Mouse (Mus musculus) E14TG2a.4 (cell line): ENCODE data around the gene Gm10840.

ENCODE experiments used
- CTCF ChIP-seq: conservative IDR thresholded peaks from 2 replicates; pipeline ENCODE4 v1.5.1; 2014; ENCODE audit warnings: low read length
- POU5F1 ChIP-seq: IDR thresholded peaks from 2 replicates; pipeline ENCODE4 v1.6.1; 2014; ENCODE audit warnings: low read length, borderline replicate concordance

- TF ChIP-seq CTCF = no peak
- no peak for TF ChIP-seq POU5F1
Observed at GRCm38 (mm10) chr11:106198277-106198676, 37.6 kb downstream of the Gm10840 start.
